Mouse (Mus musculus) lung, postnatal 14 days (tissue): ENCODE measurements around the gene Sertad2.

ENCODE experiments used
- DNase-seq: peaks from one replicate; pipeline ENCODE4 v3.0.0; 2021

Sertad2 gene

GRCm38 (mm10) chr11:20647902-20648625, 105.0 kb downstream of the Sertad2 start:
- DNase-seq = no peak

- no peak for DNase-seq
Observed at GRCm38 (mm10) chr11:20649477-20649876, 106.4 kb downstream of the Sertad2 start.

GRCm38 (mm10) chr11:20650006-20650639, 107.1 kb downstream of the Sertad2 start:
- no peak for DNase-seq

- DNase-seq = no peak
Observed at GRCm38 (mm10) chr11:20651166-20651565, 108.1 kb downstream of the Sertad2 start.

GRCm38 (mm10) chr11:20655795-20656710, 113.0 kb downstream of the Sertad2 start:
- peak; percentile 43 for DNase-seq

- DNase-seq = no peak
Observed at GRCm38 (mm10) chr11:20656711-20657057, 113.6 kb downstream of the Sertad2 start.

- peak; percentile 58 for DNase-seq
Observed at GRCm38 (mm10) chr11:20659094-20659493, 116.0 kb downstream of the Sertad2 start.

- peak; percentile 35 for DNase-seq
Observed at GRCm38 (mm10) chr11:20660111-20661097, 117.4 kb downstream of the Sertad2 start.

GRCm38 (mm10) chr11:20661652-20662051, 118.6 kb downstream of the Sertad2 start:
- DNase-seq = peak; percentile 67

GRCm38 (mm10) chr11:20662811-20663210, 119.8 kb downstream of the Sertad2 start:
- no peak for DNase-seq

- no peak for DNase-seq
Observed at GRCm38 (mm10) chr11:20663580-20664198, 120.6 kb downstream of the Sertad2 start.

GRCm38 (mm10) chr11:20664878-20665277, 121.8 kb downstream of the Sertad2 start:
- DNase-seq = no peak

- no peak for DNase-seq
Observed at GRCm38 (mm10) chr11:20671789-20672392, 128.8 kb downstream of the Sertad2 start.

- DNase-seq = no peak
Observed at GRCm38 (mm10) chr11:20672513-20672912, 129.5 kb downstream of the Sertad2 start.

- DNase-seq = no peak
Observed at GRCm38 (mm10) chr11:20679396-20679795, 136.3 kb downstream of the Sertad2 start.

- DNase-seq = no peak
Observed at GRCm38 (mm10) chr11:20680781-20681180, 137.7 kb downstream of the Sertad2 start.

- no peak for DNase-seq
Observed at GRCm38 (mm10) chr11:20681679-20682078, 138.6 kb downstream of the Sertad2 start.

GRCm38 (mm10) chr11:20691000-20691399, 147.9 kb downstream of the Sertad2 start:
- DNase-seq = peak; percentile 76
